Mouse (Mus musculus): ENCODE data around the gene Cdt1.

- TF ChIP-seq CTCF (IDR thresholded peaks at IDR 0.05; ENCODE audit: extremely low read depth, insufficient read depth, insufficient read length, insufficient replicate concordance) (no peak), POLR2A (IDR thresholded peaks at IDR 0.05; ENCODE audit: low read depth, low read length) (no peak)
Observed at GRCm38 (mm10) chr8:122575286-122575685, 7.5 kb downstream of the Cdt1 start.

Data from spleen, adult 2 months (tissue).